Mouse (Mus musculus) olfactory bulb, adult 2 months (tissue): ENCODE measurements around the gene Gm5089.

Experiments
- CTCF ChIP-seq: fragments of 200-500 bp; IDR thresholded peaks from 2 replicates; pipeline ENCODE4 v1.5.1; 2012; ENCODE audit warnings: low read depth, mild to moderate bottlenecking, low read length, moderate library complexity; ENCODE audit not compliant: insufficient read depth
- POLR2A ChIP-seq: fragments of 200-500 bp; IDR thresholded peaks from 2 replicates; pipeline ENCODE4 v1.6.1; 2012; ENCODE audit warnings: mild to moderate bottlenecking, low read depth, low read length, moderate library complexity; ENCODE audit not compliant: insufficient read depth

DNA sequence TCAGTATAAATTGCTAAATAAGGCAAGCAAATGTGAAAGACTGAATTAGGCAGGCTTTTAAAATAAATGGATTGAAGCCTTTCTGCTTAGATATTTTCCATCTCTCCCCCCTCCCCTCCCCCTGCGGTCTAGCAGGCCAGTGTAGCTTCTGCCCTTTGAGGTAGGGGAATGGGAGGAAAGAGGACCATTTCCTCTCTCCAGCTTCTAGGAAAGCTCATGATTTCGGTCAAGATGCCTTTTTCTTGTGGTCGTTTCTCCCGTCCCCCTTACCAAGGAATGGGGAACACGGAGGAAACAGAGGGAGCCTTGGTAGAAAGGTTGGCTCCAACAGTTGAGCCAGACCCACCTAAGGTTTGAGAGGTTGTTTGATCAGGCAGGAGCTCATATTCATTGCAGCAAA, 21.7 kb upstream of the Gm5089 start:
- no peak for TF ChIP-seq POLR2A
- TF ChIP-seq CTCF = no peak
